Mouse (Mus musculus) lung, postnatal 0 days (tissue): ENCODE data around the gene Ifi27l2a. TPM values are rescaled to one million over a fixed set of nuclear protein-coding genes. Genes with fewer than 3 reads are reported as not detected.
A peak's percentile ranks its signal among the peaks of the same experiment; 100 is the strongest.
"Not testable (repeated sequence)": the region's sequence is repeated elsewhere in the genome, so short reads cannot be mapped to it uniquely, and the experiment has no call there.

Experiments used
- ATAC-seq: fragments of 200-750 bp; cut with Nextera tagmentation; 2 replicates; pipeline ENCODE4 v1.8.0; 2017; ENCODE audit warnings: moderate library complexity
- DNase-seq: peaks from one replicate; pipeline ENCODE4 v3.0.0-alpha.2; 2016; ENCODE audit warnings: low spot score
- H3K27ac ChIP-seq: fragments of 300-500 bp; sonication (generic); 2 replicates; pipeline ENCODE4 v1.5.1; 2014; ENCODE audit warnings: antibody characterized with exemption, mild to moderate bottlenecking, low read length, mixed read lengths
- H3K27me3 ChIP-seq: fragments of 300-500 bp; sonication (generic); replicated peaks from 2 replicates; pipeline ENCODE4 v1.6.1; 2014; ENCODE audit warnings: low read length, mixed read lengths; ENCODE audit not compliant: insufficient read depth
- H3K36me3 ChIP-seq: fragments of 300-500 bp; sonication (generic); 2 replicates; pipeline ENCODE4 v1.6.1; 2014; ENCODE audit warnings: low read length, mixed read lengths; ENCODE audit not compliant: insufficient read depth
- H3K4me1 ChIP-seq: fragments of 300-500 bp; sonication (generic); 2 replicates; pipeline ENCODE4 v1.6.1; 2014; ENCODE audit warnings: antibody characterized with exemption, low read depth, low read length, mixed read lengths; ENCODE audit not compliant: insufficient read depth
- H3K4me2 ChIP-seq: fragments of 300-500 bp; sonication (generic); replicated peaks from 2 replicates; pipeline ENCODE4 v1.6.1; 2014; ENCODE audit warnings: low read depth, mild to moderate bottlenecking, low read length, moderate library complexity, mixed read lengths
- H3K4me3 ChIP-seq: fragments of 300-500 bp; sonication (generic); 2 replicates; pipeline ENCODE4 v1.5.1; 2014; ENCODE audit warnings: low read depth, low read length
- H3K9ac ChIP-seq: fragments of 300-500 bp; sonication (generic); replicated peaks from 2 replicates; pipeline ENCODE4 v1.6.1; 2014; ENCODE audit warnings: low read depth, mild to moderate bottlenecking
- H3K9me3 ChIP-seq: fragments of 300-500 bp; sonication (generic); 2 replicates; pipeline ENCODE4 v1.6.1; 2016; ENCODE audit warnings: low read length, mixed read lengths
- CTCF ChIP-seq: IDR thresholded peaks from 2 replicates; pipeline ENCODE4 v1.5.1; 2016; ENCODE audit warnings: antibody characterized with exemption, mild to moderate bottlenecking
- EP300 ChIP-seq: IDR thresholded peaks from 2 replicates; pipeline ENCODE4 v1.6.1; 2016; ENCODE audit warnings: antibody characterized with exemption, mild to moderate bottlenecking, control low read depth
- WGBS: fragments of 180-500 bp; shearing (Covaris S2); extraction: QIAGEN DNeasy Blood & Tissue Kit; methylation state at CpG from one replicate; pipeline ENCODE4 v1.1.7; 2014; 5-methylcytosine and 5-hydroxymethylcytosine counted together
- polyA plus RNA-seq: library from polyadenylated mRNA; unstranded; fragments of >200 nt; fragmentation: Nextera tagmentation; extraction: Ambion mirVana; gene quantifications from 2 replicates; pipeline ENCODE4 v1.2.1, GENCODE M21; 2015

The Ifi27l2a gene
- polyA plus RNA-seq, 1 experiment from 2014 or later: 47.7 TPM

DNA sequence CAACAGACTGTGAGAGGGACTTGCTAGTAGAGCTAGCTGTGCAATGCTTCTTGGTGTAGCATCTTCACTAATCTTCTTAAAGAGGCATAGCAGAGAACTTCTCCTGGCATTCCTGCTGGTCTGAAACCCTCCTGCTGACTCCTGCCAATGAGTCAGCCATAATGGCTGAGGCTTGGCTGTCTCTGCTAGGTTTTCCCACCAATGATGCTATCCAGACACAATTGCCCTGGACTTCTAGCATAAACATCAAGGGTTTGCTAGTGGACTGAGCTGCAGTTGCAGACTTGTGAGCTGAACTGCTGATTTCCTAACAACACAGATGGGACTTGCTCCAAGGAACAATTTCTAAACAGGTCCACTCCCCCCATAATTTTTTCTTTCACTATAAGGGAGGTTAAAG is 9.9 kb upstream of the Ifi27l2a start:
- no peaks in the 10 kb centered on the region for H3K9me3 ChIP-seq
- no peaks in the 10 kb centered on the region for H3K27me3 ChIP-seq
- no peaks in the 10 kb centered on the region for H3K36me3 ChIP-seq
- H3K4me3 ChIP-seq: no peak overlapping the region
- DNase-seq (no peak), ATAC-seq (no peak)
- no peak overlapping the region for H3K27ac ChIP-seq
- TF ChIP-seq EP300 (no peak), CTCF (no peak)
- no peak overlapping the region for H3K9ac ChIP-seq
- no peaks in the 10 kb centered on the region for H3K4me1 ChIP-seq
- no peak overlapping the region for H3K4me2 ChIP-seq

DNA sequence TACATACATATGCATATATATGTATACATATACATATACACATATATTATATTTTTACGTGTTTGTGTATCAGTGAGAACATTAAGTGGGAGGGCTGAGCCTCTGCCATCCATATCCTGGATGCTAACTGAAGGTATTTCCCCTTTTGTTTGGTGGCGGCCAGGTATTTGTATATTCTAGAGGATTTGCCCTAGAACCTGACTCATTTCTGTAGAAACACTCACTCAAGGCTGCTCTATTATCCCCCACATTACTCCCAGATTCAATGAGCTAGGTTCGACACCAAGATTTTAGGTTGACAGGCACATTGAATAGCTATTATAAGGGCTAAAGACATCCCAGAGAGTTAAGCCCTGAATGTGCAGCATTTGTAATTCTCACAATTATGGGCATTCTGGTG is 1.6 kb upstream of the Ifi27l2a start:
- no peak overlapping the region for H3K4me2 ChIP-seq
- no peaks in the 10 kb centered on the region for H3K36me3 ChIP-seq
- 81% methylated on average over 3 of the region's 3 CpGs for WGBS
- H3K27ac ChIP-seq: no peak overlapping the region
- DNase-seq: no peak
- no peaks in the 10 kb centered on the region for H3K4me1 ChIP-seq
- H3K27me3 ChIP-seq: no peaks in the 10 kb centered on the region
- H3K4me3 ChIP-seq: no peak overlapping the region
- ATAC-seq: no peak
- no peaks in the 10 kb centered on the region for H3K9me3 ChIP-seq
- no peak for TF ChIP-seq CTCF
- TF ChIP-seq EP300: no peak
- no peak overlapping the region for H3K9ac ChIP-seq

DNA sequence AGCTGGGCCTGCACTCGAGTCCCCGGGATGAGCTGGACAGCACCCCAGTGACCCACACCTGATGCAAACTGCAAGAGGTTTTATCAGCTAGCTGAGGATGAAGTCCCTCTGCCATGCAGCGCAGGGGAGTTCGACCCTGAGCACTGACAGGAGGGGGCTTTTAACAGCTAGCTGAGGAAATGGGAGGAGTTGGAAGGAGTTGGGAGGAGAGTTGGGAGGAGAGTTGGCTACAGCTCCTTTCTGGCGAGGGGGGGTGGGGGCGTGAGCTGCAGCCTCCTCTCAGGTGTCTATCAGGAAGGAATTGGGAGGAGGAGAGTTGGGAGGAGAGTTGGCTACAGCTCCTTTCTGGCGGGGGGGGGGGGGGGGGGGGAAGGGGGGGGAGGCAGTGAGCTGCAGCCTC is 781 bp upstream of the Ifi27l2a start:
- not testable (repeated sequence) for H3K9me3 ChIP-seq, H3K4me1 ChIP-seq, H3K36me3 ChIP-seq, H3K4me3 ChIP-seq, DNase-seq, H3K27ac ChIP-seq, H3K4me2 ChIP-seq, H3K9ac ChIP-seq, ATAC-seq, H3K27me3 ChIP-seq
- WGBS: 28% methylated on average over 5 of the region's 7 CpGs

DNA sequence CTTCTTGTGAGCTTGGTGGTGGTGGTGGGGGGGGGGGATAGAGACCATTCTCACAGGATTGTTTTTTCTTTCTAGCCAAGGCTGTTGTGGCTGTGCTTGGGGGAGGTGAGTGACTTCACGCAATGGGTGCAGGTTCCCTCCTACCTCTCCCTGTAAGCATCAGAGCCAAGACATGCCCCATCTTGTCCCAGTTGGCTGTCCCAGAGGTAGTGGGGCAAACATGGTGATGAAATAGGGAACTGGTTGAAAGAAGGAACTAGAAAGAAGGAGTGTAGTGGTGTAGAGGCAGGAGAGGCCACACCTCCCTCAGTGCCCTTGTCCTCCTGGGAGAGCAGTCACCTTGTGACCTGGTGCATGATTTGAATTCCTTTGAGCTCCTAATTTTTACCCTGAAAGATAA is 5.9 kb downstream of the Ifi27l2a start:
- Histone ChIP-seq H3K9me3 (no peaks in the 10 kb centered on the region), H3K27ac (no peak overlapping the region)
- DNase-seq: no peak

DNA sequence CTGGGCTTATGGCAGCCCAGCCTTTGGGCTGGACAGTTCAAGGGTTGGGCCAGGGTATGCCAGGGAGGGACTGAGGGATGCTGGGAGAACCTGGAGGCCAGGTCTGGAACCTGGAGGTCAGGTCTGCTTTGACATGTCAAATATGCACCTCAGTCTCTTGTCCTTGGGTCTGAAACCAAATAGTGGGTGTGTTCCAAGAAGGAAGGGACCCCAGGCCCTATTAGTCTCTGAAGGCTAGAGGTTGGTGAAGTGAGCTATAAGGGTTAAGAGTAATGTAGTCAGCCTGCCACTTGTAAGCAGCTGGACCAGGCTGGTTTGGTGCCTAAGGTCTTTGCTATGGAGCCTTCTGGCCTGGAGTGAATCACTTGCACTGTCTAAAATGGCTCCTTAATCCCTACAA is 8.6 kb downstream of the Ifi27l2a start:
- no peaks in the 10 kb centered on the region for H3K36me3 ChIP-seq
- peak overlapping the region; percentile 46 for H3K4me2 ChIP-seq
- no peaks in the 10 kb centered on the region for H3K27me3 ChIP-seq
- no peak for TF ChIP-seq CTCF
- no peak for TF ChIP-seq EP300
- no peak overlapping the region for H3K4me3 ChIP-seq
- no peak overlapping the region for H3K9ac ChIP-seq
- H3K9me3 ChIP-seq: no peaks in the 10 kb centered on the region
- H3K4me1 ChIP-seq: peaks cover 7% of the 10 kb centered on the region; the same call in 1 of the 2 replicates
- DNase-seq (no peak), ATAC-seq (no peak)
- H3K27ac ChIP-seq: peak overlapping the region; percentile 83

More for the DNA sequence above, 5.9 kb downstream of the Ifi27l2a start:
- WGBS: 83% methylated on average over 1 of the region's 1 CpGs
- Histone ChIP-seq H3K36me3 (no peaks in the 10 kb centered on the region), H3K27me3 (no peaks in the 10 kb centered on the region), H3K9ac (no peak overlapping the region), H3K4me1 (peaks cover 7% of the 10 kb centered on the region; the same call in 1 of the 2 replicates), H3K4me3 (no peak overlapping the region), H3K4me2 (no peak overlapping the region)
- ATAC-seq: no peak
- TF ChIP-seq CTCF: no peak
- TF ChIP-seq EP300: no peak

DNA sequence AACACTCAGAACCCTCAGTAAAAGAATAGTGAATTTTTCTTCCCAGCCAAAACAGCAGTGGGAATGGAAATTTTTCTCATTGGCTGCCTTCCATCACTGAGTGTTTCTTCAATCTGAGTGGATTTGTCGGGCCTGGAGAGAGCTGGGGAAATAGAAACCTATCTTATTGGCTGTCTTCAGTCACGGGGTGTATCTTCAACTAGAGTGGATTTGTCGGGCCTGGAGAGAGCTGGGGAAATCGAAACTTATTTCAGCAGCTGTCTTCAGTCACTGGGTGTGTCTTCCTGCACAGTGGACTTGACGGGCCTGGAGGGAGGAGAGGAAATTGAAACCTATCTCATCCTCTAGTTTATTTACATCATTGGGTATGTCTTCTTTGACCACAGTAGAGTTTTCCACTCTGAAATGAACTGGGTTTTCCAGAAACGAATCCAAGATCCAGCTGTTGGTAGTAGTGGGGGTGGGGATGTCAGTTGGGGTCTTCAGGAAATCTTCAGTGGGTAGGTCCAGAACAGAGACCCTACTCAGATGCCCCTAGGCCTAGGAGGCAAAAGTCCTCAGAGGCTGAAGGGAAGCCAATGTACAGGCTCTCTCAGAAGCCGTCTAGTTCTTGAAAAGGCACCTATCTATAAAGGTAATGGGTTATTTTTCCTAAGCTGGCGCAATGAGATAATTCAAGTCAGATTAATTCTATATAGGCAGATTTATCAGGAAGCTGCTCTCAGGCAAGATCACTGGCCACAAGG is 9.3 kb downstream of the Ifi27l2a start, which contains the start of gene Ifi27:
Gene Ifi27, plus strand, starts transcription at position 226 of the 746 bp plus-strand sequence.
- Histone ChIP-seq H3K9ac (0 out of 2 replicates have a peak within 1 kb of the TSS, but pooled peaks have one; percentile 3), H3K4me3 (peak within 1 kb of the TSS; percentile 16; the same call in 1 of the 2 replicates), H3K4me1 (peaks cover 7% of the 10 kb centered on the region; the same call in 1 of the 2 replicates), H3K36me3 (no peaks in the 10 kb centered on the region), H3K27ac (peak within 1 kb of the TSS; percentile 83), H3K27me3 (no peaks in the 10 kb centered on the region), H3K9me3 (no peaks in the 10 kb centered on the region), H3K4me2 (peak within 1 kb of the TSS; percentile 46)
- WGBS: 34% methylated on average over 8 of the region's 8 CpGs
- ATAC-seq (peak; percentile 99), DNase-seq (peak; percentile 97)
- TF ChIP-seq EP300 (peak; percentile 49), CTCF (no peak)
